Mouse (Mus musculus): ENCODE results near the gene Vmn1r212. TPM values are rescaled to one million over a fixed set of nuclear protein-coding genes. Genes with fewer than 3 reads are reported as not detected.
"Not testable (repeated sequence)": the region's sequence is repeated elsewhere in the genome, so short reads cannot be mapped to it uniquely, and the experiment has no call there.

Vmn1r212 gene
- not detected for total RNA-seq (2021)
- long read RNA-seq, experiment 1: 0 reads
- long read RNA-seq, experiment 2: 0 reads

- DNase-seq (ENCODE audit: low spot score): no peak
Observed at GRCm38 (mm10) chr13:22884105-22884504, at the start of gene Vmn1r212. Gene Vmn1r212 (minus strand): TSS chr13:22884205.

GRCm38 (mm10) chr13:22879257-22879656 lies 4.7 kb downstream of the Vmn1r212 start:
- DNase-seq (ENCODE audit: low spot score): no peak

GRCm38 (mm10) chr13:22857461-22857860 lies 26.5 kb downstream of the Vmn1r212 start, which contains the start of gene Vmn1r211:
Gene Vmn1r211 (minus strand): TSS chr13:22857561.
- DNase-seq (ENCODE audit: low spot score): no peak

- DNase-seq (ENCODE audit: low spot score): no peak
Observed at GRCm38 (mm10) chr13:22854760-22855159, 29.2 kb downstream of the Vmn1r212 start.

- DNase-seq (ENCODE audit: low spot score): no peak
Observed at GRCm38 (mm10) chr13:22846798-22847197, 37.2 kb downstream of the Vmn1r212 start.

GRCm38 (mm10) chr13:22844304-22844703 lies 39.7 kb downstream of the Vmn1r212 start:
- DNase-seq (ENCODE audit: low spot score): not testable (repeated sequence)

Other genes starting within 250 kb of the Vmn1r212 start
- gene Vmn1r207-ps, start 154.6 kb downstream of the Vmn1r212 start, total RNA-seq (2021): not detected
- gene Vmn1r208, start 106.8 kb downstream of the Vmn1r212 start, total RNA-seq (2021): not detected
- gene Vmn1r209, start 74.5 kb downstream of the Vmn1r212 start, total RNA-seq (2021): not detected
- gene Vmn1r210, start 52.9 kb downstream of the Vmn1r212 start, total RNA-seq (2021): not detected
- not detected for gene Vmn1r211, start 26.6 kb downstream of the Vmn1r212 start, total RNA-seq (2021)
- gene Vmn1r213, start 123.5 kb upstream of the Vmn1r212 start, total RNA-seq (2021): not detected
- gene Vmn1r214, start 146.2 kb upstream of the Vmn1r212 start, total RNA-seq (2021): not detected
- gene Vmn1r215, start 183.8 kb upstream of the Vmn1r212 start, total RNA-seq (2021): not detected
- gene Vmn1r217, start 234.0 kb upstream of the Vmn1r212 start, total RNA-seq (2021): not detected
- gene Vmn1r218, start 248.9 kb upstream of the Vmn1r212 start, total RNA-seq (2021): not detected